Mouse (Mus musculus) spleen, adult 18-20 months (tissue): ENCODE results near the gene Rbm18.

ENCODE experiments used
- DNase-seq, 2 experiments: peaks; one replicate each; pipeline ENCODE4 v3.0.0; 2022; ENCODE audit warnings: mixed read lengths in 2 of 2

Rbm18 gene

GRCm38 (mm10) chr2:36067132-36067531 lies 69.4 kb downstream of the Rbm18 start:
- no peak for DNase-seq
